Mouse (Mus musculus) gastrocnemius, postnatal 4 days (tissue): ENCODE measurements around the gene Iscu. TPM values are rescaled to one million over a fixed set of nuclear protein-coding genes. Genes with fewer than 3 reads are reported as not detected.

Source experiments
- DNase-seq, 2 experiments: peaks; one replicate each; pipeline ENCODE4 v3.0.0; 2021 to 2022; ENCODE audit warnings: low spot score in 2 of 2, mixed read lengths in 2 of 2
- total RNA-seq, 2 experiments: library from RNA; stranded (reverse); gene quantifications; 2 replicates each; pipeline ENCODE4 v1.2.3; 2021

Iscu gene
- total RNA-seq, 2 experiments from 2014 or later, result 69.5 to 70.2 TPM

DNA sequence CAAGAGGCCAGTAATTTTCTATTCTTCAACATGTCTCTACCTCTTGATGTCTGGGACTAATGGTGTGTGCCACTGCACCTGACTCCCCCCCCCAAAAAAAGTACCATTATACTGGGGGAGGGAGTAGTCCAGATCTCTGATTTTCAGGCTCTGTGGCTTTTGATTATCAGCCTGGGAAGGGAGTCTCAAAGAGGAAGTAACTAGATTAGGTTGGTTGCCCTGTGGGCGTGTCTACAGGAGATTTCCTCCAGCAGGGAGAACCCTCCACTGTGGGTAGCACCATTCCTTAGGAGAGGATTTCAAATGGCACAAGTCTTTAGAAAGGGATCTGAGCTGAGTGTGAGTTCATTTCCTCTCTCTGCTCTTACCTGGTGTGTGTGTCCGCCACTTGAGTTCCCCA is 40.1 kb downstream of the Iscu start:
- DNase-seq, result no peak

DNA sequence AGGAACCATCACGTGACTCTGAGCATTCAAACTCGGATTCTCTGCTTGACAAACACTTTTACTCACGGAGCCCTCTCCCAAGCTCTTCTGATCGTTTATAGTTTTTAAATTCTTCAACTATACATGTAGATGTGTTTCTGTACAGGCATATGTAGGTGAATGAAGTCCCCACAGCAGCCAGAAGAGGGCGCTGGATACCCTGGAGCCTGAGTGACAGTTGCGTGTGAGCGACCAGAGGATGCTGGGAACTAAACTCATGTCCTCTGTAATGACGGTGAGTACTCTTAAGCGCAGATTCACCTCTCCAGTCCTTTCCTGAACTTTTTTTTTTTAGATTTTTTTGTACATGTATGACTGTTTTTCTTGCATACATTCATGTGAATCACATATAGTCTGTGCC is 41.1 kb downstream of the Iscu start:
- no peak for DNase-seq

DNA sequence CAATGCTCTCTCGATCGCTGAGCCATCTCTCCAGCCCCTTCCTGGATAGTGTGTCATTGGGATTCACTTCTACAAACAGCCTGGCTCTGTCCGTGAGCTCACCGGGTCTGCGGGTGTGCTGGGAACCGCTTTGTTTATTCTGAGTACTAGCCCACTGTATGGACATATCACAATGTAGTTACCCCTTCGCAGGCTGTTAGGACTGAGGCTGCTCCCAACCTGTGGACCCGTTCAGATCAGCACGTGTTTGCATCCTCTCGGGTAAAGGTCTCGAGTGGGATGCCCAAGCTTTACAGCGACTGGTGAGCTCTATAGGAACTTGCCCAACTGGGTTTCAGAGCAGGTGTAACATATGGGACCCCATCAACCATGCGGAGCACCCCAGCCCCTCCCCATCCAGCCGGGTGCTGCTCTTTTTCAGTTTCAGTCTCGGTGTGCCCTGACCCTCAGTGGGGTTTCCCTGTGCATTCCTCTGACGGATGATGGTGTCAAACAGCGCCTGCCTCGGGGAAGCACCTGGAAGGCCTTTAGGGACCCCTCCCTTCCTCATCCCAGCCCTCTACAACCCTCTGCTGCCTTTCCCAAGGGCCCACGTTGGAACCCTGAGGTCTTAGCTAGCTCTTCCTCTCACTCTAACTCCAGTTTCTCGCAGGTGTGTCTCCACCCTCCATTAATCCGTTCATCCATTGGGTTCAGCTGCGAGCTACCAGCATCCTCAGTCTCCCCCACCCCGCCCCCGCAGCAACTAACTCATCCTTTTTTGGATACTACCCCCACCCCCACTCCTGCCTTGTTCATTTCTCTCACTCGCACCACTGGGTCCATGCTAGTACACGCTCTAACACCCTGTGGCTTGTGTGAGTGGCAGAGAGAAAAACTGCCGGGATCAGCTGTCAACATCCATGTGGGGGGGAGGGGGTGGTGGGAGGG is 41.8 kb downstream of the Iscu start:
- DNase-seq, result no peak

DNA sequence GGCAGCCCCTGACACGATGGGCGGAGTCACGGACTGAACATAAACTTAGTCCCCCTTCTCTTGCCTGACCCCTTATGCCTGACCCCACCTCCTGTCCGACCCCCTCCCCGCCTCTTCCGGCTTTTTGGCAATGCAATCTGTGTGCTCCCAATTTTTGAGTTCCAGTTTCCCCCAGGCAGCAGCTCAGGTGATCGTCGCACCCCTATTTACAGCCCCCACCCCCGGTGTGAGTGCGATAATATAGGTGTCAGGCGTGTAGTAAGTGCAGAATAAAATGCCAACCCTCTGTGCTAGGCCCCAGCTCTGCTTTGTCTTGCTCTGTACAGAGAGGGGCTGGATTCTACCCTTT is 42.5 kb downstream of the Iscu start:
- DNase-seq, result no peak

DNA sequence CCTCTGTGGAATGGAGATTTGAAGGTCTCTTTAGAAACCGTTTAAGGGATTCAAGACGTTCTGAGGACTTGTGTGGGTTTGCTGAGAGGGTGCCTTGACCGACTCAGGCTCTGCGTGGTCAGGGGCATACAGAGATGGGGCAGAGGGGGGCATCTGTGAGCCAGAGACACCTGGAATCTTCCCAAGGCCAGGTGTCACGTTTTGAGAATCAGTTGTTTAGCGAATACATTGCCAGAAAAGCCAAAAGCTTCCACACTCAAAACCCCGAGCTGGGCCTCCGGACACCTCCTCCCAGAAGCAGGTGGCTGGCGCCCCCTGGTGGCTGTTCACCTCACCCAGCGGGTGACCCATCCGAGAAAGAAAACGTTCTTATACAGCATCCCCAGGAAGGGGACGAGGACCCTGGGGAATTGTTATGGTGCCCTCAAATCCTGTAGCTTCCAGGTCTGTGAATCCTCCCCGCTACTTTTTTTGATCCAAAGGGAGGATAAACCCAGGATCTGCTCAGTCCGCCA is 43.1 kb downstream of the Iscu start:
- peak; percentile 78 to 84 for DNase-seq

DNA sequence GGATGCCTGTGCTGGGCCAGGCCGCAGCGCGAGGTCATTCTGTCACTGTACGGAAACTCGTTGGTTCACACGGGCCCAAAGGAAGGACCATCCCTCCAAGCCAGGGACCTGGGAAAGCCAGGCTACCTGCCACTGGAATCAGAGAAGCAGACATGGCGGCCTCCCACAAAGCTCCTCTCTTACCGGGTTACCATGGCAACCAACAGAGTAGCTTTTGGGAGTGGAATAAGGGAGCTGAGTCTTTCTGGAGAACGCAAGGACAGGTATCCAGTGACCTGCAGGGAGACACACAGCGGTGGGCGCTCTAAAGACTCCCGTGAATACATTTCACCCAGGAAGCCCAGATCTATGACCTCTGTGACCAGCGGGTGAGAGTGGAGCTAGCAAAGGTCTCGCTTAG is 46.0 kb downstream of the Iscu start:
- DNase-seq, result no peak

DNA sequence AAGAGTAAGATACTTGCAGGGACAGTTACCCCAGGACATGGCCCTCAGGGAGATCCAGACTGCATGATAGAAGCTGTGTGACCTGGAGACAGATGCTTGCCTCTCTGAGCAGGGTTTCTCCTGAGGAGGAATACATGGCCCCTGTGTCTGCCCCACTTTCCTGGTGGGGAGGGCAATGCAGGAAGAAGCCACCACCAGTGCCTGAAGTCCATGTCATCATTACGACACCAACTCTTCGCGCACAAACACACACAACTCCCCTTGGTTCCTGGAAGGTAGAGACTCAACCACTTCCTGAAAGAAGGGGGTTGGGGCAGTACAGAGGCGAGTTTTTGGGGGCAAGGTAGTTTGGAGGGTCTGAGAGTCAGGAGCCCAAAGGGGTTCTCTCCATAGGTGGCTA is 51.7 kb downstream of the Iscu start:
- DNase-seq, result no peak

DNA sequence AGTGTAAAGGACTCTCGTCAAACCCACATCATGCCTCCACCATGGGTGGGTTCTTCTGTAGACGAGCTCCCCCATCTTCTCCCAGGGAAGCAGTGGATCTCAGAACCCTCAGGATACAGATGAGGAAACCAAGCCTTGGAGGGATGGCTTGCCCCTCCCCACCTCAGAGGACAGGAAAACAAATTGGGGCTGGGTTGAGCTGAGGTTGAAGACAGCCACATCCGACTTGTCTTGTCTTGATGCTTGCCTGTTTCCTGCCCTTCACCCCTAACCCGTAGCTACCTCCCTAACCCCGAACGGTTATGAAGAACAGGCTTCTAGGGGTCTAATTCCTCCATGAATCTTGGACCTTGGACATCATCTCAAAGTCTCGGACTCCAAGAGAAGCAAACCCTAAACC is 53.0 kb downstream of the Iscu start:
- no peak for DNase-seq

DNA sequence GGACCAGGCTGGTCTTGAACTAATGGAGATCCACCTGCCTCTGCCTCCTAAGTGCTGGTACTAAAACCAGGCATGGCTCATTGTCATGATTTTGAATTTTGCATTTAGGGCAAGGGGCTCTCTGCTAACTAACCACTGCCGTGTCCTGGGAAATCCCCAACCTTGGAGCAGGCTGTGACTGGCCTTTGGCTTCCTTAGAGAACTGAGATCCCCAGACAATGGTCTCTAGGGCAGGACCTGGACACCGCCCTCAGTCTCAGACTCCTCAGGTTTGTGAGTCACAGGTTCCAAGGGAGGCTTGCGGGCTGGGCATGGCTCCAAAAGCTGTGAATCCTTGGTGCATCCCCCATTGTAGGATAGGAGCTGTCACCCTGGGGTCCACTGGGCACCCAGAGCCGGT is 54.1 kb downstream of the Iscu start:
- no peak for DNase-seq

Other genes with a start within 250 kb of the Iscu start
- 10 to 100 TPM; 16.1 to 16.7 TPM for gene Cmklr1, start 122.3 kb upstream of the Iscu start, total RNA-seq
- not detected for gene 1700069L16Rik, start 48.0 kb upstream of the Iscu start, total RNA-seq
- 1 to 10 TPM; 5.5 to 5.7 TPM for gene Ficd, start 36.9 kb upstream of the Iscu start, total RNA-seq
- 10 to 100 TPM; 18.9 to 21.9 TPM for gene Sart3, start 238 bp upstream of the Iscu start, total RNA-seq
- gene Tmem119, start 27.8 kb downstream of the Iscu start, total RNA-seq, result 10 to 100 TPM; 30.8 to 34.9 TPM
- 1 to 10 TPM; 3.0 to 3.1 TPM for gene Selplg, start 59.9 kb downstream of the Iscu start, total RNA-seq
- 10 to 100 TPM; 70.4 to 84.2 TPM for gene Coro1c, start 136.0 kb downstream of the Iscu start, total RNA-seq
- gene Ssh1, start 221.1 kb downstream of the Iscu start, total RNA-seq, result 10 to 100 TPM; 20.2 to 21.1 TPM
- gene Dao, start 231.0 kb downstream of the Iscu start, total RNA-seq, result not detected